Mouse (Mus musculus) liver, embryonic 13.5 days (tissue): ENCODE measurements around the gene Smad6. TPM values are rescaled to one million over a fixed set of nuclear protein-coding genes. Genes with fewer than 3 reads are reported as not detected.

Experiments used
- ATAC-seq: fragments of 200-750 bp; cut with Nextera tagmentation; 2 replicates; pipeline ENCODE4 v1.8.0; 2017; ENCODE audit warnings: low read depth, mild to moderate bottlenecking, moderate number of reproducible peaks, moderate library complexity
- DNase-seq: peaks from one replicate; pipeline ENCODE4 v3.0.0; 2022
- H3K27ac ChIP-seq: fragments of 300-500 bp; sonication (generic); 2 replicates; pipeline ENCODE4 v1.5.1; 2015; ENCODE audit warnings: moderate library complexity, mild to moderate bottlenecking, inconsistent platforms
- H3K27me3 ChIP-seq: fragments of 300-500 bp; sonication (generic); 2 replicates; pipeline ENCODE4 v1.6.1; 2015; ENCODE audit warnings: mild to moderate bottlenecking, inconsistent platforms
- H3K36me3 ChIP-seq: fragments of 300-500 bp; sonication (generic); 2 replicates; pipeline ENCODE4 v1.6.1; 2015; ENCODE audit warnings: mild to moderate bottlenecking, inconsistent platforms
- H3K4me1 ChIP-seq: fragments of 300-500 bp; sonication (generic); replicated peaks from 2 replicates; pipeline ENCODE4 v1.6.1; 2015; ENCODE audit warnings: inconsistent platforms
- H3K4me2 ChIP-seq: fragments of 300-500 bp; sonication (generic); 2 replicates; pipeline ENCODE4 v1.6.1; 2015; ENCODE audit warnings: inconsistent platforms, mild to moderate bottlenecking, moderate library complexity
- H3K4me3 ChIP-seq: fragments of 300-500 bp; sonication (generic); replicated peaks from 2 replicates; pipeline ENCODE4 v1.5.1; 2015; ENCODE audit warnings: mild to moderate bottlenecking, inconsistent platforms
- H3K9ac ChIP-seq: fragments of 300-500 bp; sonication (generic); 2 replicates; pipeline ENCODE4 v1.6.1; 2015; ENCODE audit warnings: mild to moderate bottlenecking, inconsistent platforms
- H3K9me3 ChIP-seq: fragments of 300-500 bp; sonication (generic); replicated peaks from 2 replicates; pipeline ENCODE4 v1.6.1; 2016; ENCODE audit warnings: inconsistent platforms
- WGBS: fragments of 180-500 bp; shearing (Covaris S2); methylation state at CpG from one replicate; pipeline ENCODE4 v1.1.7; 2015; ENCODE audit not compliant: insufficient replicate concordance; 5-methylcytosine and 5-hydroxymethylcytosine counted together
- polyA plus RNA-seq: library from polyadenylated mRNA; unstranded; fragments of >200 nt; fragmentation: Nextera tagmentation; extraction: Ambion mirVana; gene quantifications from 2 replicates; pipeline ENCODE4 v1.2.1, GENCODE M21; 2015

The Smad6 gene
- polyA plus RNA-seq, 1 experiment from 2014 or later: 2.5 TPM

GRCm38 (mm10) chr9:63956052-63956451 lies 65.8 kb downstream of the Smad6 start:
- H3K4me2 ChIP-seq: no peak overlapping the region

GRCm38 (mm10) chr9:63953691-63954090 lies 68.2 kb downstream of the Smad6 start:
- Histone ChIP-seq H3K9me3 (no peaks in the 10 kb centered on the region), H3K36me3 (peaks cover 9% of the 10 kb centered on the region; the same call in 1 of the 2 replicates), H3K4me3 (no peak overlapping the region), H3K9ac (no peak overlapping the region), H3K27ac (no peak overlapping the region), H3K4me2 (no peak overlapping the region), H3K27me3 (no peaks in the 10 kb centered on the region), H3K4me1 (peaks cover 19% of the 10 kb centered on the region)
- 84% methylated on average over 35 of the region's 35 CpGs for WGBS
- DNase-seq (no peak), ATAC-seq (no peak)

More at GRCm38 (mm10) chr9:63956052-63956451, 65.8 kb downstream of the Smad6 start:
- H3K27ac ChIP-seq: no peak overlapping the region
- WGBS: 38% methylated on average over 9 of the region's 9 CpGs
- H3K9ac ChIP-seq: no peak overlapping the region
- H3K36me3 ChIP-seq: peaks cover 9% of the 10 kb centered on the region; the same call in 1 of the 2 replicates
- no peaks in the 10 kb centered on the region for H3K27me3 ChIP-seq
- H3K9me3 ChIP-seq: no peaks in the 10 kb centered on the region
- H3K4me3 ChIP-seq: no peak overlapping the region
- ATAC-seq: no peak
- peak; percentile 39 for DNase-seq
- peaks cover 43% of the 10 kb centered on the region for H3K4me1 ChIP-seq

GRCm38 (mm10) chr9:63952591-63952990 lies 69.3 kb downstream of the Smad6 start:
- WGBS: 83% methylated on average over 2 of the region's 2 CpGs
- no peak overlapping the region for H3K27ac ChIP-seq
- DNase-seq: no peak
- H3K27me3 ChIP-seq: no peaks in the 10 kb centered on the region
- no peak overlapping the region for H3K4me3 ChIP-seq
- peaks cover 8% of the 10 kb centered on the region for H3K4me1 ChIP-seq
- no peak overlapping the region for H3K4me2 ChIP-seq
- H3K9me3 ChIP-seq: no peaks in the 10 kb centered on the region
- H3K9ac ChIP-seq: no peak overlapping the region
- peaks cover 9% of the 10 kb centered on the region; the same call in 1 of the 2 replicates for H3K36me3 ChIP-seq
- ATAC-seq: no peak

GRCm38 (mm10) chr9:63950357-63950756 lies 71.5 kb downstream of the Smad6 start:
- DNase-seq (no peak), ATAC-seq (no peak)
- Histone ChIP-seq H3K27me3 (no peaks in the 10 kb centered on the region), H3K9me3 (no peaks in the 10 kb centered on the region), H3K4me1 (0 out of 2 replicates have a peak, but pooled peaks cover under 1% of the 10 kb centered on the region), H3K9ac (no peak overlapping the region), H3K36me3 (peaks cover 9% of the 10 kb centered on the region; the same call in 1 of the 2 replicates), H3K27ac (no peak overlapping the region), H3K4me3 (no peak overlapping the region), H3K4me2 (no peak overlapping the region)
- 52% methylated on average over 4 of the region's 4 CpGs for WGBS

- H3K4me3 ChIP-seq: no peak overlapping the region
- H3K4me1 ChIP-seq: no peaks in the 10 kb centered on the region
- ATAC-seq: no peak
- H3K27ac ChIP-seq: no peak overlapping the region
- no peak overlapping the region for H3K9ac ChIP-seq
- peaks cover 9% of the 10 kb centered on the region; the same call in 1 of the 2 replicates for H3K36me3 ChIP-seq
- no peaks in the 10 kb centered on the region for H3K9me3 ChIP-seq
- no peak for DNase-seq
- 47% methylated on average over 4 of the region's 4 CpGs for WGBS
- H3K4me2 ChIP-seq: no peak overlapping the region
- H3K27me3 ChIP-seq: no peaks in the 10 kb centered on the region
These were observed 72.5 kb downstream of the Smad6 start for GRCm38 (mm10) chr9:63949393-63949792.

- DNase-seq: no peak
- 50% methylated on average over 2 of the region's 2 CpGs for WGBS
- H3K9ac ChIP-seq: no peak overlapping the region
These were observed 79.3 kb downstream of the Smad6 start for GRCm38 (mm10) chr9:63942608-63942982.

GRCm38 (mm10) chr9:63941747-63942607 lies 79.9 kb downstream of the Smad6 start:
- no peak overlapping the region for H3K27ac ChIP-seq

More at GRCm38 (mm10) chr9:63942608-63942982, 79.3 kb downstream of the Smad6 start:
- Histone ChIP-seq H3K4me1 (peaks cover 8% of the 10 kb centered on the region), H3K4me3 (no peak overlapping the region), H3K36me3 (no peaks in the 10 kb centered on the region), H3K27me3 (no peaks in the 10 kb centered on the region), H3K9me3 (no peaks in the 10 kb centered on the region), H3K27ac (no peak overlapping the region), H3K4me2 (no peak overlapping the region)
- ATAC-seq: no peak

GRCm38 (mm10) chr9:63936256-63936655 lies 85.6 kb downstream of the Smad6 start:
- H3K9ac ChIP-seq: no peak overlapping the region
- H3K36me3 ChIP-seq: no peaks in the 10 kb centered on the region
- ATAC-seq: no peak
- 0 out of 2 replicates have a peak, but pooled peaks cover 4% of the 10 kb centered on the region for H3K27me3 ChIP-seq
- 67% methylated on average over 5 of the region's 5 CpGs for WGBS
- H3K4me1 ChIP-seq: no peaks in the 10 kb centered on the region
- H3K27ac ChIP-seq: no peak overlapping the region
- DNase-seq: no peak
- no peak overlapping the region for H3K4me2 ChIP-seq
- no peak overlapping the region for H3K4me3 ChIP-seq
- H3K9me3 ChIP-seq: no peaks in the 10 kb centered on the region

More at GRCm38 (mm10) chr9:63941747-63942607, 79.9 kb downstream of the Smad6 start:
- H3K4me1 ChIP-seq: peaks cover 8% of the 10 kb centered on the region
- H3K4me3 ChIP-seq: no peak overlapping the region
- H3K36me3 ChIP-seq: no peaks in the 10 kb centered on the region
- no peaks in the 10 kb centered on the region for H3K9me3 ChIP-seq
- H3K4me2 ChIP-seq: no peak overlapping the region
- ATAC-seq: peak; percentile 26; the same call in 1 of the 2 replicates
- H3K9ac ChIP-seq: no peak overlapping the region
- H3K27me3 ChIP-seq: 0 out of 2 replicates have a peak, but pooled peaks cover 2% of the 10 kb centered on the region
- DNase-seq: no peak
- WGBS: 53% methylated on average over 12 of the region's 12 CpGs

- no peak overlapping the region for H3K4me2 ChIP-seq
These were observed 88.8 kb downstream of the Smad6 start for GRCm38 (mm10) chr9:63933068-63933467.

GRCm38 (mm10) chr9:63927340-63928049 lies 94.4 kb downstream of the Smad6 start:
- Histone ChIP-seq H3K4me2 (peak overlapping the region; percentile 43), H3K4me3 (peak overlapping the region; percentile 14; the same call in 1 of the 2 replicates), H3K36me3 (no peaks in the 10 kb centered on the region), H3K9ac (peak overlapping the region; percentile 43), H3K27me3 (peaks cover 47% of the 10 kb centered on the region), H3K9me3 (no peaks in the 10 kb centered on the region), H3K27ac (no peak overlapping the region), H3K4me1 (peaks cover 8% of the 10 kb centered on the region)
- 14% methylated on average over 34 of the region's 34 CpGs for WGBS
- no peak for ATAC-seq
- DNase-seq: no peak

More at GRCm38 (mm10) chr9:63933068-63933467, 88.8 kb downstream of the Smad6 start:
- Histone ChIP-seq H3K27ac (no peak overlapping the region), H3K9me3 (no peaks in the 10 kb centered on the region), H3K9ac (no peak overlapping the region), H3K4me3 (no peak overlapping the region), H3K27me3 (peaks cover 23% of the 10 kb centered on the region), H3K4me1 (no peaks in the 10 kb centered on the region), H3K36me3 (no peaks in the 10 kb centered on the region)
- ATAC-seq: no peak
- no peak for DNase-seq
- WGBS: 19% methylated on average over 5 of the region's 5 CpGs

GRCm38 (mm10) chr9:63926377-63926776 lies 95.5 kb downstream of the Smad6 start:
- no peaks in the 10 kb centered on the region for H3K9me3 ChIP-seq
- H3K27me3 ChIP-seq: peaks cover 47% of the 10 kb centered on the region
- no peak for DNase-seq
- 74% methylated on average over 7 of the region's 7 CpGs for WGBS
- H3K4me2 ChIP-seq: no peak overlapping the region
- no peak overlapping the region for H3K4me3 ChIP-seq
- no peak overlapping the region for H3K9ac ChIP-seq
- no peak overlapping the region for H3K27ac ChIP-seq
- no peaks in the 10 kb centered on the region for H3K36me3 ChIP-seq
- ATAC-seq: no peak
- H3K4me1 ChIP-seq: peaks cover 8% of the 10 kb centered on the region
